9 mouse cellular contexts compared by ENCODE assay signal in genomic region chr6:127405682-127406081, GRCm38 (mm10). TPM values are rescaled to one million over a fixed set of nuclear protein-coding genes. Genes with fewer than 3 reads are reported as not detected.
DNase-seq lines count a peak whose midpoint lies in the region; ATAC-seq lines count a peak whose summit lies in the region.
"Had no signal": no experiment of that assay in that cellular context is flagged by ENCODE, and none has a peak within 500 bp of the region (broad histone marks: within the 10 kb centered on the region; RNA-seq: fewer than 3 reads in every experiment).

No protein-coding gene starts in this region.

- ATAC-seq in forebrain, embryonic 15.5 days (replicated peaks) = peak; percentile 65
- ATAC-seq in neural tube, embryonic 12.5 days (ENCODE audit: low FRiP score, low read depth) = peak; percentile 26; the same call in 1 of the 2 replicates

- H3K36me3 ChIP-seq in forebrain, embryonic 15.5 days = no peaks in the 10 kb centered on the region
- no peaks in the 10 kb centered on the region for H3K36me3 ChIP-seq in neural tube, embryonic 12.5 days
- H3K36me3 ChIP-seq: G1E; lung, embryonic 15.5 days had no signal

- H3K4me3 ChIP-seq in forebrain, embryonic 15.5 days = no peak overlapping the region
- no peak overlapping the region for H3K4me3 ChIP-seq in neural tube, embryonic 12.5 days
- H3K4me3 ChIP-seq: lung, embryonic 15.5 days had no signal

- no peak overlapping the region for H3K9ac ChIP-seq in forebrain, embryonic 15.5 days (replicated peaks)
- no peak overlapping the region for H3K9ac ChIP-seq in neural tube, embryonic 12.5 days
- H3K9ac ChIP-seq: lung, embryonic 15.5 days had no signal

- no peaks in the 10 kb centered on the region for H3K9me3 ChIP-seq in forebrain, embryonic 15.5 days
- no peaks in the 10 kb centered on the region for H3K9me3 ChIP-seq in neural tube, embryonic 12.5 days
- H3K9me3 ChIP-seq: G1E; lung, embryonic 15.5 days had no signal

- H3K27me3 ChIP-seq in forebrain, embryonic 15.5 days = no peaks in the 10 kb centered on the region
- H3K27me3 ChIP-seq in neural tube, embryonic 12.5 days (replicated peaks) = no peaks in the 10 kb centered on the region
- H3K27me3 ChIP-seq: lung, embryonic 15.5 days had no signal

- WGBS in forebrain, embryonic 15.5 days = 8% methylated on average over 7 of the region's 7 CpGs
- 20% methylated on average over 7 of the region's 7 CpGs for WGBS in neural tube, embryonic 12.5 days

- peaks cover 39% of the 10 kb centered on the region for H3K4me1 ChIP-seq in forebrain, embryonic 15.5 days
- peaks cover 24% of the 10 kb centered on the region for H3K4me1 ChIP-seq in neural tube, embryonic 12.5 days

- peak; percentile 57 for DNase-seq in embryo, embryonic 10.5 days (ENCODE audit: low spot score)
- peak; percentile 41 to 53 for DNase-seq in layer of hippocampus, postnatal 36 days
- no peak for DNase-seq in spleen, postnatal 4 days (ENCODE audit: low spot score in 2 of 2)
- DNase-seq in urinary bladder, postnatal 10 days (ENCODE audit: low spot score) = no peak
- no peak for DNase-seq in spleen, adult 18-20 months

- peak overlapping the region; percentile 89 for H3K27ac ChIP-seq in forebrain, embryonic 15.5 days (replicated peaks)
- H3K27ac ChIP-seq in neural tube, embryonic 12.5 days = no peak overlapping the region
- H3K27ac ChIP-seq: lung, embryonic 15.5 days had no signal

- H3K4me2 ChIP-seq in forebrain, embryonic 15.5 days (replicated peaks) = no peak overlapping the region
- no peak overlapping the region for H3K4me2 ChIP-seq in neural tube, embryonic 12.5 days (replicated peaks)
- H3K4me2 ChIP-seq: lung, embryonic 15.5 days had no signal

RNA-seq across cellular contexts. Expression of gene Parp11, which starts 41.0 kb away (rescaled TPM):
- 80.1 and 82.1 TPM in 2 replicates for polyA plus RNA-seq in forebrain, embryonic 15.5 days (2015; fragmentation: Nextera tagmentation; extraction: Ambion mirVana)
- total RNA-seq in layer of hippocampus, postnatal 36 days (2021) = 10 to 100 TPM; 32.1 to 40.1 TPM
- 60.5 and 62.8 TPM in 2 replicates for polyA plus RNA-seq in neural tube, embryonic 12.5 days (2016; fragmentation: Nextera tagmentation; extraction: Ambion mirVana)

Comparison
In these comparisons a context has a peak if more than half of its experiments do, and no peak if none do; other contexts are left out.
1. DNase-seq: peak in embryo, embryonic 10.5 days (single experiment) and layer of hippocampus, postnatal 36 days (2 of 2); none in spleen, postnatal 4 days (0 of 2), urinary bladder, postnatal 10 days (single experiment) and spleen, adult 18-20 months (0 of 2).